Mouse (Mus musculus) neural tube, embryonic 13.5 days (tissue): Measurements from ENCODE around the gene Nmur1. TPM values are rescaled to one million over a fixed set of nuclear protein-coding genes. Genes with fewer than 3 reads are reported as not detected.
A peak's percentile ranks its signal among the peaks of the same experiment; 100 is the strongest.
"Not testable (repeated sequence)": the region's sequence is repeated elsewhere in the genome, so short reads cannot be mapped to it uniquely, and the experiment has no call there.

Experiments
- ATAC-seq: fragments of 200-750 bp; cut with Nextera tagmentation; 2 replicates; pipeline ENCODE4 v1.8.0; 2017; ENCODE audit warnings: low read depth, mild to moderate bottlenecking, moderate TSS enrichment, moderate library complexity
- H3K27ac ChIP-seq: fragments of 300-500 bp; sonication (generic); replicated peaks from 2 replicates; pipeline ENCODE4 v1.5.1; 2015; ENCODE audit warnings: moderate library complexity, mild to moderate bottlenecking, inconsistent platforms
- H3K27me3 ChIP-seq: fragments of 300-500 bp; sonication (generic); 2 replicates; pipeline ENCODE4 v1.6.1; 2015; ENCODE audit warnings: mild to moderate bottlenecking, inconsistent platforms
- H3K36me3 ChIP-seq: fragments of 300-500 bp; sonication (generic); 2 replicates; pipeline ENCODE4 v1.6.1; 2015; ENCODE audit warnings: mild to moderate bottlenecking, inconsistent platforms
- H3K4me1 ChIP-seq: fragments of 300-500 bp; sonication (generic); replicated peaks from 2 replicates; pipeline ENCODE4 v1.6.1; 2015; ENCODE audit warnings: inconsistent platforms
- H3K4me2 ChIP-seq: fragments of 300-500 bp; sonication (generic); 2 replicates; pipeline ENCODE4 v1.6.1; 2015; ENCODE audit warnings: inconsistent platforms, mild to moderate bottlenecking, moderate library complexity
- H3K4me3 ChIP-seq: fragments of 300-500 bp; sonication (generic); 2 replicates; pipeline ENCODE4 v1.5.1; 2015; ENCODE audit warnings: mild to moderate bottlenecking, inconsistent platforms
- H3K9ac ChIP-seq: fragments of 300-500 bp; sonication (generic); 2 replicates; pipeline ENCODE4 v1.6.1; 2015; ENCODE audit warnings: moderate library complexity, mild to moderate bottlenecking, inconsistent platforms
- H3K9me3 ChIP-seq: fragments of 300-500 bp; sonication (generic); 2 replicates; pipeline ENCODE4 v1.6.1; 2016; ENCODE audit warnings: inconsistent platforms
- WGBS: fragments of 180-500 bp; shearing (Covaris S2); methylation state at CpG from one replicate; pipeline ENCODE4 v1.1.7; 2015; 5-methylcytosine and 5-hydroxymethylcytosine counted together
- polyA plus RNA-seq: library from polyadenylated mRNA; unstranded; fragments of >200 nt; fragmentation: Nextera tagmentation; extraction: Ambion mirVana; gene quantifications from 2 replicates; pipeline ENCODE4 v1.2.1, GENCODE M21; 2015

Gene Nmur1
- polyA plus RNA-seq, 1 experiment from 2014 or later, result 0.49 TPM

DNA sequence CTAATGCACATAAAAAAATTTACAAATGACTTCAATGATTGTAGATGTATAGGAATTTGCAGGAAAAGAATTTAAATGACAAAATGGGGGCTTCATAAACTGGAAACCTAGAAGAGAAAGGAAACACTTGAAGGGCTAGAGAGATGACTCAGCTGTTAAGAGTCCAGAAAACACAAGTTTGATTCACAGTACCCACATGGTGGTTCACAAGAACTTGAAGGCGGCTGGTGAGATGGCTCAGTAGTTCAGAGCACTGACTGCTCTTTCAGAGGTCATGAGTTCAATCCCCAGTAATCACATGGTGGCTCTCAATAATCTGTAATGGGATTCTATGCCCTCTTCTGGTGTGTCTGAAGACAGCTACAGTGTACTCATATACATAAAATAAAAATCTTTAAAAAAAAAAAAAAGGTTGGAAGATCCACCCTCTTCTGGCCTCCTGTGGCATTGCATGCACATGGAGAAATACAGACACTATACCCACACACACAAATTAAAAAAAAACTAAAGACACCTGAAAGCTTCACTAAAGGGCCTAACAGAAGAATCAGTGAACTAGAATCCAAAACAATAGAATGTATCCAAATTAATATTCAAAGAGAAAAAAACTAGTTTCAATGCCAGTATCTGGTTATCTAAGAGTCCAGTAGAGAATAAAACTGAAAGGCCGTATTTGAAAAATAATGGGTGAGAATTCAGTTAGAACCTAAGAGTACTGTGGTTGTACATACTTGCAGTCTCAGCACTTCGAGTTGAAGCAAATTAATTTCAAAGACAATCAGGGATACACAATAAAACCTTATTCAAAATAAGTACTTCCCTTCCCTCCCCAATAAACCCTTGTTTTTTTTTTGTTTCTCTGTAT lies 78.9 kb downstream of the Nmur1 start:
- WGBS, result 83% methylated on average over 3 of the region's 3 CpGs
- no peak overlapping the region for H3K9ac ChIP-seq
- H3K27me3 ChIP-seq, result no peaks in the 10 kb centered on the region

GRCm38 (mm10) chr1:86345956-86346355 lies 80.1 kb downstream of the Nmur1 start:
- peaks cover 48% of the 10 kb centered on the region for H3K36me3 ChIP-seq
- H3K4me1 ChIP-seq, result no peaks in the 10 kb centered on the region
- no peak for ATAC-seq
- H3K27me3 ChIP-seq, result no peaks in the 10 kb centered on the region
- no peak overlapping the region for H3K4me3 ChIP-seq
- 94% methylated on average over 4 of the region's 4 CpGs for WGBS
- H3K27ac ChIP-seq, result no peak overlapping the region
- H3K4me2 ChIP-seq, result no peak overlapping the region
- no peaks in the 10 kb centered on the region for H3K9me3 ChIP-seq
- H3K9ac ChIP-seq, result no peak overlapping the region

More for the DNA sequence above, 78.9 kb downstream of the Nmur1 start:
- no peaks in the 10 kb centered on the region for H3K4me1 ChIP-seq
- H3K9me3 ChIP-seq, result no peaks in the 10 kb centered on the region
- no peak overlapping the region for H3K4me2 ChIP-seq
- peaks cover 59% of the 10 kb centered on the region for H3K36me3 ChIP-seq
- no peak overlapping the region for H3K27ac ChIP-seq
- no peak overlapping the region for H3K4me3 ChIP-seq
- no peak for ATAC-seq

DNA sequence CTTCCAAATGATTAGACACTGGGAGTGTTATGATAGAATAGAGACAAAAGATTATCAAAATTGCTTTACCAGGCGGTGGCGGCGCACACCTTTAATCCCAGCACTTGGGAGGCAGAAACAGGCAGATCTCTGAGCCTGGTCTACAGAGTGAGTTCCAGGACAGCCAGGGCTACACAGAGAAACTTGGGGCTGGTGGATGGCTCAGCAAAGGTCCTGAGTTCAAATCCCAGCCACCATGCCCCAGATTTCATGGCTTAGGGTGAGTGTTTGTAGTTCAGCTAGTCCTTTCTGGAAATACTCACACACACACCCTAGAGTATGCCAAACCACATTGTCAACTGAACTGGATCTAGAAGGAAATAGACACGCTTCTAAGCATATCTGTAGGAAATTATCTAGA lies 81.0 kb downstream of the Nmur1 start:
- H3K27ac ChIP-seq, result no peak overlapping the region
- no peak for ATAC-seq
- H3K4me1 ChIP-seq, result no peaks in the 10 kb centered on the region
- no peak overlapping the region for H3K9ac ChIP-seq
- no peaks in the 10 kb centered on the region for H3K27me3 ChIP-seq
- H3K36me3 ChIP-seq, result peaks cover 39% of the 10 kb centered on the region
- WGBS, result 98% methylated on average over 4 of the region's 4 CpGs
- H3K4me3 ChIP-seq, result no peak overlapping the region
- H3K9me3 ChIP-seq, result no peaks in the 10 kb centered on the region
- H3K4me2 ChIP-seq, result no peak overlapping the region

DNA sequence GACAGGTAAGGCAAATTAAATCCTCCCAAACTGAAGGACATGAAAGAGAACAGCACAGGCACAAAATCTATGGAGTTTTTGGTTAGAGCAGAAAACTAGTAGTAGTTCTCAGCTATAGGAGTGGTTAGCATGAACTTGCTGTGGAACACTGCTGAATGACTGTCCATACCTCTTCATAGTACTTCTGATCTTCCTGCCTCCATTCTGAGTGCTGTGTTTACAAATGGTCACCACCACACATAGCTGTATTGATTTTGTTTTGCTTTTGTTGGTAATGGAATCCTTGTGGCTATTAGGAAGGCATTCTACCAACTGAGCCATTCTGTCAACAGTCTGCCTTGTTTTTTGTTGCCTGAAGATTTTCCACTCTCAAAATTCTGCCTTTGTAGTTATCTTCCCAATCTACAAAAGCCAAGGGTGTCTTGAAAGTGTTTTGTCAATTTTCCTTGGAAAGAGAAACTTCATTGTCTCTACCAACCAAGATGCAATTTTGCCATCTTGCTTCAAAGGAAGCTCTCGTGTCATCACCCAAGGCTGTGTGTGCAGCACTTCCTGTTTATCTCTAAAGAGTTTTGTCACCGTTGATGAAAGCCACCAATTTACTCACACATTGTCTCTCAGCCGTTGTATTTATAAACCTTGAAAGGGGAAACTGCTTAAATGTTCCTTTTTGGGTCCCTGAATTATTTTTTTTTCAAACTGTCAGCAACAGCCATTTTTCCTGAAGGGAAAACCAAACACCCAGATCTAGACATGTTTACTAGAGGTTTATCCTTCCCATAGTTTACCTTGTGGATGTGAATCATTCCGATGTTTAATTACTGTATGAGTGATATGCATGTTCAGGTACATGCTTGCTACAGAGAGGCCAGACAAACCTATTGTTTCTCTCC lies 81.8 kb downstream of the Nmur1 start:
- H3K4me2 ChIP-seq, result no peak overlapping the region
- H3K27me3 ChIP-seq, result no peaks in the 10 kb centered on the region
- 79% methylated on average over 4 of the region's 4 CpGs for WGBS
- H3K4me3 ChIP-seq, result no peak overlapping the region
- no peak for ATAC-seq
- H3K36me3 ChIP-seq, result peaks cover 31% of the 10 kb centered on the region
- H3K9ac ChIP-seq, result no peak overlapping the region
- H3K4me1 ChIP-seq, result no peaks in the 10 kb centered on the region
- H3K9me3 ChIP-seq, result no peaks in the 10 kb centered on the region
- no peak overlapping the region for H3K27ac ChIP-seq

- H3K4me2 ChIP-seq, result no peak overlapping the region
- WGBS, result 94% methylated on average over 1 of the region's 1 CpGs
- H3K27me3 ChIP-seq, result no peaks in the 10 kb centered on the region
- H3K9ac ChIP-seq, result no peak overlapping the region
- no peak overlapping the region for H3K4me3 ChIP-seq
- no peaks in the 10 kb centered on the region for H3K4me1 ChIP-seq
- H3K36me3 ChIP-seq, result peaks cover 20% of the 10 kb centered on the region
- no peak for ATAC-seq
- H3K27ac ChIP-seq, result no peak overlapping the region
- H3K9me3 ChIP-seq, result no peaks in the 10 kb centered on the region
These were observed 82.9 kb downstream of the Nmur1 start for GRCm38 (mm10) chr1:86343087-86343645.

GRCm38 (mm10) chr1:86342371-86342770 lies 83.7 kb downstream of the Nmur1 start:
- Histone ChIP-seq H3K27ac (no peak overlapping the region), H3K9me3 (no peaks in the 10 kb centered on the region)

DNA sequence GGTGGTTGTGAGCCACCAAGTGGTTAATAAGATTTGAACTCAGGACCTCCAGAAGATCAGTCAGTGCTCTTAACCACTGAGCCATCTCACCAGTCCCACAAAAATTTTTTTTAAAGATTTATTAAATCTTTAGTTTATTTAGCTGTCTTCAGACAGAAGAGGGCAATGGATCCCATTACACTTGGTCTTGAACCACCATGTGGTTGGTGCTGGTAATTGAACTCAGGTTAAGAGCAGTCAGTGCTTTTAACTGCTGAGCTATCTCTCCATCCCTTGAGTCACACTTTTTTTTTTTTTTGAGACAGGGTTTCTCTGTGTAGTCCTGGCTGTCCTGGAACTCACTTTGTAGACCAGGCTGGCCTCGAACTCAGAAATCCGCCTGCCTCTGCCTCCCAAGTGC lies 84.9 kb downstream of the Nmur1 start:
- H3K4me3 ChIP-seq, H3K9me3 ChIP-seq, H3K27ac ChIP-seq, H3K9ac ChIP-seq, H3K4me2 ChIP-seq, H3K36me3 ChIP-seq, ATAC-seq, H3K4me1 ChIP-seq, H3K27me3 ChIP-seq: not testable (repeated sequence)
- 96% methylated on average over 2 of the region's 2 CpGs for WGBS

More at GRCm38 (mm10) chr1:86342371-86342770, 83.7 kb downstream of the Nmur1 start:
- peaks cover 13% of the 10 kb centered on the region for H3K36me3 ChIP-seq
- ATAC-seq, result no peak
- no peak overlapping the region for H3K9ac ChIP-seq
- WGBS, result 96% methylated on average over 2 of the region's 2 CpGs
- no peak overlapping the region for H3K4me2 ChIP-seq
- no peaks in the 10 kb centered on the region for H3K4me1 ChIP-seq
- no peaks in the 10 kb centered on the region for H3K27me3 ChIP-seq
- no peak overlapping the region for H3K4me3 ChIP-seq

GRCm38 (mm10) chr1:86339156-86339812 lies 86.7 kb downstream of the Nmur1 start:
- H3K36me3 ChIP-seq, result no peaks in the 10 kb centered on the region
- no peaks in the 10 kb centered on the region for H3K4me1 ChIP-seq
- H3K27me3 ChIP-seq, result no peaks in the 10 kb centered on the region
- no peak overlapping the region for H3K9ac ChIP-seq
- no peaks in the 10 kb centered on the region for H3K9me3 ChIP-seq
- peak; percentile 76; the same call in 1 of the 2 replicates for ATAC-seq
- no peak overlapping the region for H3K27ac ChIP-seq
- H3K4me2 ChIP-seq, result no peak overlapping the region
- 30% methylated on average over 4 of the region's 4 CpGs for WGBS
- no peak overlapping the region for H3K4me3 ChIP-seq

DNA sequence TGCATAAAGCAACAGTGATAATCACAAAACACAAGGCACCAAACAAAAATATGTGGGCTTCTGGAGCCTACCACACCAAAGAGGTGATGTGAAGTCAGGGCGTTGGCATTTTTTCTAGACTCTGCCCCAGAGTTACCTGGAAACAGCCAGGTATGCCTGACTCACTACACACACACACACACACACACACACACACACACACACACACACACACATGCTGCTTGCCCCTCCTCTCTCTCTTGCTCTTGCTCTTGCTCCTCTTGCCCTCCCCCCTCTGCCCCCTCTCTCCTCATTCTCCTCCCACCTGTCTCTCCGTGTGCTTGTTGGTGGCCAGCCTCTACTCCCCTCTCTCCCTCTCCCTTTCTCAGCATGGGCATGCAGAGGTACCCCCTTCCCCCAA lies 89.7 kb downstream of the Nmur1 start:
- no peaks in the 10 kb centered on the region for H3K27me3 ChIP-seq
- H3K36me3 ChIP-seq, result no peaks in the 10 kb centered on the region
- no peaks in the 10 kb centered on the region for H3K9me3 ChIP-seq
- no peak for ATAC-seq
- no peak overlapping the region for H3K4me3 ChIP-seq
- no peak overlapping the region for H3K4me2 ChIP-seq
- no peak overlapping the region for H3K27ac ChIP-seq
- WGBS, result 45% methylated on average over 2 of the region's 2 CpGs
- H3K9ac ChIP-seq, result no peak overlapping the region; the same call in 1 of the 2 replicates
- no peaks in the 10 kb centered on the region for H3K4me1 ChIP-seq
